Mouse (Mus musculus) right cerebral cortex, postnatal 36 days (tissue): Measurements from ENCODE around the gene Wnt3.
A peak's percentile ranks its signal among the peaks of the same experiment; 100 is the strongest.

Experiments
- DNase-seq, 2 experiments: peaks; one replicate each; pipeline ENCODE4 v3.0.0; 2022; ENCODE audit warnings: low spot score in 2 of 2, mixed read lengths in 1 of 2

Gene Wnt3

DNA sequence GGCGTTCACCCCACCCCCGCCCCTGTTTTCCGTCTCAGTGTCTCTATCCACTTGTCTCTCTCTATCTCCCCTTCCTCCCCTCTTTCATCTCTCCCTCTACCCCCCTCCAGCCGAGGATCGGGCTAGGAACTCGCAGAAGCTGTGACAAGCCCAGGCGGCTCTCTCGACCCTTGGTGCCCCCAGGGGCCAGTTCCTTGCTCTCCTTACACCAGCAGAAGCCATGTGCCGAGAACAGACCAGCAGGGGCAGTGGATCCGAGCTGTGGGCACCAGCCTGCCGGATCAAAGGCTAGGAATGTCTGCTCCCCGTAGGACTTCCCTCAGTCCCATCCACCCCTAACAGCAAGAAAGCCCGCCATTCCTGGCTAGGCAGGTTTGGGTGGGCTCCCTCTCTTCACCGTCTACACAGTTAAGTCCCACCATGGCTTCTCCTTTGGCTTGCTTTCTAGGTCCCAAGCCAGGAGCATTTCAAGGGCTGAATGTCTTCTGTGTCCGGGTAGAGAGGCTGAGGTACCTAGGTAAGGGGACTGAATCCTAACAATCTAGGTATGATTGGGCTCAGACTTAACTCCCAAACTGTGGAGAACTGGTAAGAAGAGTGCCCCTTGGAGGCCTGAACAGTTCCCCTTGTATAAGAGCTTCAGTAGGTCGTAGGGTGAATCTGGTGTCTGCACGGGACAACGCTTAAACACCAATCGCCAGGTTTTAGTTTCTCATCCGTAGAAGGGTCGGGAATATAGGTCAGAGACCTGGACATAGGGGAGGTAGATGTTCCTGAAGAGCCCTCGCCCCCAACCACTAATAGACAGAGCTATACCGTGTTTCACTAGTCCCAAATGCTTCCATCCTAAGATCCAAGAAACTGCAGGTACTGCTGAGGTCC lies 1.2 kb upstream of the Wnt3 start:
- no peak for DNase-seq

DNA sequence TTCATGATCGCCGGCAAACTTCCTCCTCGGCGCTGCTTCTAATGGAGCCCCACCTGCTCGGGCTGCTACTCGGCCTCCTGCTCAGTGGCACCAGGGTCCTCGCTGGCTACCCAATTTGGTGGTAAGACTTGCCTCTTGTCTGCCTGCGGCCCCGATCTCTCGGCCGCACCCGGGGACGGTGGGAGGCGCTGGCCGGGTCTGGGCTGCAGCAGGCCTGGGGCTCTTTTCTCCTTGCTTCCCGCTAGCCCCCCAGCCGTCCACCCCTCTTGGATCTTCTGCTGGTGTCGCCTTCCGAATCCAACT lies 229 bp downstream of the Wnt3 start:
- DNase-seq, result no peak

DNA sequence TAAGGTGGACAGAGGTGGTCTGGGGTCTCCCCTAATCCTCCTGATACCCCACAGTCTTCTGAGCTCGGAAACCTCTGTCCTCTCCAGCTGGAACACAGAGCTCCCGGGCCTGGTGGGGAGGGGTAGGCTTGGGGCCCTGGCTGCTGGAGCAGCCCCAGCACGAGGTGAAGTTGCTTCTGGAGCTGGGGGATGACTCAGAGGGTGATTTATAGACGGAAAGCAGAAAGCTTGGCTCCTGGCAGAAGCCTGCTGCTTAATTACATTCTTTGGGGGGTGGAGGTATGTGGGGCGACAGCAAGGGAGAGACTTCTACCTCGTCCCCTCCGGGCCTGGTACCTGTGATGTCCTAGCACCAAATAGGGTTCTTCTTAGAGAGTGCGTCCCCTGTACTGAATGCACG lies 6.2 kb downstream of the Wnt3 start:
- no peak for DNase-seq

DNA sequence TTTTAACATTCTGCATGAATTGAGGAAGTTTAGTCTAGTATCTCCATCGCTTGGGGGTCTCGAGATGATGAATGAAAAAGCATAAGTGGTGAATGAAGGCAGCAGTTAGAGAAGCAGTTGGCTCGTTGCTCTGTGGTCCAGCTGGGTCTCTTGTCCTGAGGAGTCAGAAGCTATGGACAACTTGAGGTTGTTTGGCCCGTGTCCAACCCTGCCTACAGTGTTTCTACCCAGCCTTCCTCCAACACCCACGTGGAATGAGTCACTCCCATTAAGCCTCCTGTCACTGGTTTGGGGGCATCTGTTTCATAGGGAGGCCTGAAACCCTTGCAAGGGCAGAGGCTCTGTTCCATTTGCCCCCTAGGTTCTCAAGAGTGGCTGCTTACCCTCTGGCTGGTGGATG lies 16.0 kb downstream of the Wnt3 start:
- no peak for DNase-seq

DNA sequence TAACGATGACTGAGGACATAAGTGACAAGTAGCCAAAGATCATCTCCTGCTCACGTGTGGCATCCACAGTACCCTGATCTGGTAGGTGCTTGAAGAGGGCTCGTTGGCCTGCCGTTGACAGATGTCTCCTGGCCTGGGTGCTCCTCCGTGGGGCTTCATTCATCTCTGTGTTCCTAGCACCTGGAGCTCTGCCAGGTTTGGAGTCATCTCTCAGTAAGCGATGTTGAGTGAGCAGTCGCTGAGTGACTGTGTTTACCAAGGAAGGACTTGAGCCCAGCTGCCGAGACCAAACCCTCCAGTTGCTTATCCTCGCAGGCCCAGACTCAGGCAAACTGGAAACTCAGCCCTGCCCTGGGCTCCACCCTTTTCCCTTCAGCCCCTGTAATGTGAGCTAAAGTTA lies 27.2 kb downstream of the Wnt3 start:
- no peak for DNase-seq

DNA sequence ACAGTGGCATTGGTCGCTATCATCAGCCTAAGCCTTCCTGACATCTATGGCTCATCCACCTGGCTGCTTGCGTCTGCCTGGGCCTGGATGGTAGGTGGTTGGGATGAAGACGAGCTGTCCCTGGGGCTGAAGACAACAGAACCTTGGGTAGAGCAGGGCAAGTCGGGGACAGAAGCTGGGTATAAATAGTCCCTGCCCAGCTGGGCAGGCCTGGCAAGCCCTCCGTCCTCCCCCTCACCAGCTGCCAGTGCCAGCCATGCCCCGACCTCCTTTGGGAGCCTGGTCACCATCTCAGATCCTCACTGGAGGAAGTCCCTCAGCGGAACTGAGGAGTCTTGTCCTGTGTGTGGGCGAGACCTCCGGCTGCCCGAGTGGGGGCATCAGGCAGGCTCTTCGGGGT lies 30.2 kb downstream of the Wnt3 start:
- no peak for DNase-seq

DNA sequence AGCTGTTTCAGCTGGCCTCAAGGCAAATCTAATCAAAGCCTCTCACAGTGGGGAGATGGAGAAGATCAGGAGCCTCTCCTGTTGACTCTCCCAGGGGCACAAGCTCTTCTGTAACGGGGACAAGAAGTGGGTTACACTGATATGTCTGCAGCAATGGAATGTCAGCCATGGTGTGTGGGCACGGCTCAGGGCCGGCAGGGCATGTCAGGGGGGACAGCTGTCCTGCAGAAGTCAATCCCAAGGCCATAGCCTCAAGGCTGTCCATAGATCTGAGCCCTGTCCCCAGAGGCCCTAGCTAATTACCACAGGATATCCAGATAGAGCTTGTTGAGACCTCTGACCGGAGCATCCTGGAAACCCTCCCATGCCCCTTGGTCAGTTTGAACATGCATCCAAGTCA lies 30.9 kb downstream of the Wnt3 start:
- no peak for DNase-seq

DNA sequence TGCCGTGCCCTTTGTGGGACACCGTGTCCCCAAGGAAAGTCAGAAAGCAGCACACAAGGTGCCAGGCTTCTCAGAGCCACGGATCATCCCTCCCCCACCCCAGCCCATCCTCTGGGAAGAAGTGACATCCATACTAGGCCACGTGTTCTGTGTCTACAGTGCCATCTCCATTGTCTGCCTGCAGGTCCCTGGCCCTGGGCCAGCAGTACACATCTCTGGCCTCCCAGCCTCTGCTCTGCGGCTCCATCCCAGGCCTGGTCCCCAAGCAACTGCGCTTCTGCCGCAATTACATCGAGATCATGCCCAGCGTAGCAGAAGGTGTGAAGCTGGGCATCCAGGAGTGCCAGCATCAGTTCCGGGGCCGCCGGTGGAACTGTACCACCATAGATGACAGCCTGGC lies 34.0 kb downstream of the Wnt3 start:
- DNase-seq, result peak in 1 of 2 experiments; percentile 31

DNA sequence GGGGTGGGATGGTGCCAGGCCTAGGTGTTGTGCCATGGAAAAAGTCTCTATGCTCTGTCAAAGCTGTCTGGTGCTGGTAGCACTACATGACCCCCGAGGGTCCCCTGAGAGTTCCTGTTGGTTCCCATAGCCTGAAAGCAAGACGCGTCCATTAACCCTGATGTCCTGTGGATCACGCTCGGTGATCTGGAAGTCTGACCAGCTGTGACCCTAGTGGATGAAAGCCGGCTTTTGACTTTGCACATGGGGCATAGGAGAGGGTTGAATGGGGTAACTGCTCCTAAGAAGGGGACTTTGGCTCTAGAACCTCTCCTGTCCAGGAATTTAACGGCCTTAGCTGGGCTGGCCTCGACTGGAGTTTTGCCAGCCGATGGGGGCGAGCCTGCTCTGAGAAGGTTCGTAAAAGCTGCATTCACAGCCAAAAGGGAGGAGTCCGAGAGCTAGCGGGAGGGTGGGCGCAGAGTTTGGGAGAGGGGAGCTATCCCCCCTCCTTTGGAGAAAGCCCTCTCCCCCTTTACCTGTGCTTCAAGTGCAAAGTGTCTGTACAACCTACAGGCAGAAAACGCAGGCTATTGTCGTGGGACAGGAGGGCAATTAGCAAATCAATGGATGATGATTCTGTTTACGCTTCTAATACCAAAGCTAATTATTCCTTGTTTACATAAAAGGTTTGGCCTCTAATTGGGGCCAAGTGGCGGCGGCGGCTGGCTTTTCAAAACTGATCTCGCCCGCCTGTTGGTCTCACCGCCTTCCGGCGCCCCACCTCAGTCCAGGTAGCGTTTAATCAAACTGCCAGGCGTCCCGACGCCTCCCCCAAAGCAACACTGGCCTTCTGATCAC lies 35.0 kb downstream of the Wnt3 start:
- no peak for DNase-seq

DNA sequence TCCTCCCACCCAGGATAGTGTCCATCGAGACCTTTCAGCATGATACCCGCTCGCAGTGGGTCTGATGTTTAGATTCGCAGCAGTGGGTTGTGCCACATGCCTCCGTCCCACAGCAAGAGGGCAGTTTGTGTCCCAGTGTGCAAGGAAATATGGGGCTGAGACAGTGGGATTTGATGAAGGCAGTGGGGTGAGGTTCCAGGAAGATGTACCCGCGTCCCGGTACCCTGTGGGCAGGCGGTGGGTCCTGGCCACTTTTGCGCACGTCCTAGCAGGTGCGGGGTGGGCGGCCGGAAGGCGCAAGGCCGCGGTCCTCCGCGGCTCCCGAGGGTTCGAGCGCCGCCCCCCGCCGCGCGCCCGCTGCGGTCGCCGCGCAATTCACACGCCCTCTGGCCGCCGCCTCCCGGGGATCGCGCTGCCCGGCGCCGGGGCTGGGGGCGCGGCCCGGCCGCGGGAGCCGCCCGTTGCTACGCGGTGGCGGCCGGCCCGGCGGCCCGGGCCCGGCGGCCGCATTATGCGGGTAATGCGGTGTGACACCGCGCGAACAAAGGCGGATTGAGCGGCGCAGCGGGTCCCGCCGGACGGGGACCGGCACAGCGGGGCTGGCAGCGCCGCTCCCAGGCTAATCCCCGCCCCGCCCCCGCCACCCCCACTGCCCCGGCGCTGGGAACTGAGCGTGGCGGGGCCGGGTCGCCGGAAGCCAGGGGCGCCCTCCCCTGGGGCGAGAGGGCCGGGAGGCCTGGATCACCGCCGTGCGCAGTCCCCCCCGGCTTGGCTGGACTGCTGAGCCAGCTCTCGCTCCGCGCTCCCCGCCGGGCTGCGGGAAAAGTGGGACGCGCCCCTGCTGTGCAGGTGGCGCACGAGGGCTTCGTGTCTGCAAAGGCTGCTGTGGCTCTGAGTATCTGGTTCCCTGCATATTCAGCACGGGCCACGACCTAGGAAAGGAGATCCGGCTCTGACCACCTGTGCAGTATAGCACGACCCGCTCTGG lies 36.0 kb downstream of the Wnt3 start:
- DNase-seq, result no peak

DNA sequence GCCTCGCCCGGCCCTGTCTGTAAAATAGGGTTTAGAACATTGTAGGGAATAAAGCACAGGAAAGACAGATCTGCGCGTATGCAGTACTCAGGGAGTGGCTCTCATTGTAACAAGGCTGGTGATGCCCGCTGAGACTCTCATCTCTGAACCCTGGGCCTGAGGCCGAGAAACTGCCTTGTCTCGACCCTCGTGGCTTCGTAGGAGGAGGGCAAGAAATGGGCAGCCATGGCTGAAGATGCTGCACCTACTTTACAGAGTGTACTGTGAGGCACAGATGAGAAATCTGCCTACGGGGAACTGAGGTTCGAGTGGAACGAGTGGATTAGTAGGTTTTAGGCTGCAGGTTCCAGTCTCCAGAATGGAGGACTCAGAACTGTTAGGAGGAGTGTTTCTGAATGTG lies 36.7 kb downstream of the Wnt3 start:
- DNase-seq, result no peak

DNA sequence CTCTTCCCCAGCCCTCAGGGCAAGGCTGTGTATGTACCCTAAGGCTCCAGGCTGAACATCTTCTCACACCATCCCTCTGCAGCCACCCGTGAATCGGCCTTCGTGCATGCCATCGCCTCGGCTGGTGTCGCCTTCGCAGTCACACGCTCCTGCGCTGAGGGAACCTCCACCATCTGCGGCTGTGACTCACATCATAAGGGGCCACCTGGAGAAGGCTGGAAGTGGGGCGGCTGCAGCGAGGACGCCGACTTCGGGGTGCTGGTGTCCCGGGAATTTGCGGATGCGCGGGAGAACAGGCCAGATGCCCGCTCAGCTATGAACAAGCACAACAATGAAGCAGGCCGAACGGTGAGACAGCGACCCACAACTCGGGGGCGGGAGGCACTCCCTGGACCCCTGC lies 37.3 kb downstream of the Wnt3 start:
- peak; percentile 55 to 56 for DNase-seq

DNA sequence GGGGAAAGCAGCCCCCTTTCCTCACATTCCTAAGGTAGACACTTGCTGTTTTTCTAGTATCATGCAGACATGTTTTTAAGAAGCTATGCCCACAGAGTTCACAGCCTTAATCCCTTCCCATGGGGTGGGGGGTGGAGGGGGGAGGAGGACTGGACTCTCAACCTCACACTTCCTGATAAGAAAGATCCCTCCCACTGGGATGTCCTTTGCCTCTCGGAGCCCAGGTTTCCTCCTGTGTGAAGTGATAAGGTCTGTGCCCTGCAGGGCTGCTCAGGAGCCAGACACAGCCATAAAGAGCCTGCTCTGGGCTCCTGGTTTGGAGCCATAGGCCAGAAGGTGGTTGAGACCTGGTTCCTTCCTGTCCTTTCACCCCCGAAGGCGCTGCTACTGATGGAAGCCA lies 40.9 kb downstream of the Wnt3 start:
- DNase-seq, result no peak

DNA sequence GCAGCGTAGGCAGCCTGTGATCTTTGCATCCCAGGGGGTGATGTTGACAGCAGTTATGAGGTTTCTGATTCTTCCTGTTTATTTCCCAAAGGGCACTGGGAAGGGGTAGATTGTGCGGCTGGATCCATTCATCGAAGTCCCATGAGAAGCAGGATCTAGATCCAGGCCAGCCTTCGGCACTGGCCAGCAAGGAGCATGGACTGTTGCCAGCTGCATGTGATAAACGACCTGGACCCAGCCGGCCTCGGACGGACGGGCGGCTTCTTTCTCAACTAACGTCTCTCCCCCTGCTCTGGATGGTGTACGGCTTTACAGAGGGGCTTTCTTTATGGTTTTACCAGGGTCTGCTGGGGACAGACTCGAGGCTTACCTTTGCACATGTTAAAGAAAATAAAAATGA lies 42.0 kb downstream of the Wnt3 start:
- DNase-seq, result no peak

DNA sequence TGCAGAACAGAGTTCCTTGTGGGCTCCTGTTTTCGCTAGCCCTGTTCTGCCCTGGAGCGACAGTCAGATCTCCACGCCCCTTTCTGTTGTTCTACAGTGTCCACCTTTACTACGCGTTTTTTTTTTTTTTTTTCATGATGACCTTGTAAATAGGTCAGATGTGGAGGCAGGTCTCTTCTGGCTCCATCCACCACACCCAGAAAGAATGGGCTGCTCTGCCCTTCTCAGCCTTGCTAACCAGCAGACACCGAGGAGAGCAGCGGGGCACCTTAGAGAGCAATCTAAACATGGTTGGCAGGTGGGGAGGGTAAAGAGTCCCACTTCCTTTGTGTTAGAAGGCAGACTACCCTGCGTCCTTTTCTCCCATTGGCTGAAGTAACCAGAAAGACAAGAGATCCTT lies 42.8 kb downstream of the Wnt3 start:
- DNase-seq, result no peak

DNA sequence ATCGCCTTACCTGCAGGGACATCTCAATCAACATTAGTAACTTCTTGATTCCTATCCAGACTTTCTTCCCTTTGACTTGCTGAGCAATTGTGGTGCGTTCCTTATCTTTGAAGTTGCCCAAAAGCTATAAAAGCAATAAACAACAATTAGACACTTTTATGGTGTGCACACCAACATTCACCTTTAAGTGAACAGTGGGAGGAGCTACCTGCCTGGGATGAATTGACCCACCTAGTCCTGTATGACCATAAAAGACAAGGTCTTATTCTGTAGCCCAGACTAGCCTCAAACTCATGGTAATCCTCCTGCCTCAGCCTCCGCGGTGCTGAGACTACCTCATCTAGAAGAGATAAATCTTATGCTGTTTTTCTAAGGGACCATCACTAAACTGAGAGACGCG lies 53.3 kb downstream of the Wnt3 start:
- no peak for DNase-seq

DNA sequence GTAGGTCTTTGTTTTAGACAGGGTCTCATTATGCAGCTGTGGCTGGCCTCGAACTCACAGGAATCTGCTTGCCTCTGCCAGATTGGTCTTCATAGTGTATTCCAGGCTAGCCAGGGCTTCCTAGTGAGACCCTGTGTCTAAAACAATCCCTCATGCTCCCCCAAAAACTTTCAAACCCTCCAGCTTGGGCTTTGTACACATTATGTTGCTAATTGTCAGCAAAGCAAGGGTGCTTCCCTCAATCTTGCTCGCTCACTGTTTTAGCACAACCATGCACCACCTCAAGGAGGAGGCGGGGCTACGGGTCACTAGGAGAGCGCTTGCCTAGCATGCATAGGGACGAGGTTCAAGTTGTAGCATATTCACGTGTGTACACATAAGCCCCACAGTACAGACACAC lies 54.9 kb downstream of the Wnt3 start:
- no peak for DNase-seq

DNA sequence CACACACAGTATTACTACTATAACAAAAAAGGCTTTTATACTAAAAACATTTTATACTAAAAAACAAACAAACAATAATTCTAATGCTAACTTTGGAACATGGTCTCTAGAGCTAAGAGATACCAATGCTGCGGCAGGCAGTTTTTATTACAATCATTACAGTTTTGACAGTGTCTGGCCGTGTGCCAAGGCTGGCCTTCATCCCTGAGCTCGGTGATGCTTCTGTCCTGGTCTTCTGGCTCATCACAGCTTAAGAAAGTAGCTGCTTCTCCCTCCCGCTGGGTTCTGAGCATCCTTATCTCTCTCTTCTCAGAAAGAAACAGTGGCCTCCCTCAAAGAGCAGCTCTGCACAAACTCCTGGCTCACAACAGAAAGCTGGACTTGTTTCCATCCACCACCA lies 56.0 kb downstream of the Wnt3 start:
- no peak for DNase-seq

DNA sequence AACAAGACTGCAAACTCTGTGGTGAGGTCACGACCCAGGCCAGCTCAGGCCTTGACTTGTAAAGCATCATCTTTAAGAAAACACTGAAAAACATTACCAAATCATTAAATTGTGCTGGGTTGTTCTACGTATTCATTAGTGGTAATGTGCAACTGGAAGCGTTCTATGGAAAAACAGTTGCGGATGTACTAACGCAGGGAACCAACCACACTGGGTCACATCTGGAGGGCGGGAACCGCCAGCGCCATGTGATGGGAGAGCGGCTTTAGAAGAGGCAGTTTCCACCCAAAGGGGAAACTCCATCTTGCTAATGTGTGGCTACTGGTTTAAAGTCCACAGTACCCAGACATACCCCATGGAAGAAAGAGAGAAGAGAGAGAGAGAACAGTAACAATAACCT lies 56.5 kb downstream of the Wnt3 start:
- DNase-seq, result no peak

DNA sequence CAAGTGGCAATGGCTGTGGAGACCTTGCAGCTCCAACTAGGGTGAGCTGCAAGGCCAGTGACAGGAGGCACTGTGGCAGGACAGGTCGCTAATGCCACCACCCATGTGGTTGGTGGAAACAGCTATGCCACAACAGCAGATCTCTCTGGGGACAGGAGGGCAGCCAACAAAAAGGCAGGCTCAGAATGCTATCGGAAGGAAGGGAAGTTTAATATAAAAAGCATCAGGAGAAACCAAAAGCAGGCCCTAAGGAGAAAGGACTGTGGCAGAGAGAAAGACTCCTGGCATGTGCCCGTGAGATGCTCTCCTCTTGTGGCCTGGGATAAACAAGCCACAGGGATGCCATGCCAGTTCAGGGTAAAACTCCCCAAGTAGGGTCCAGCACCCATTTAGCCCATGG lies 57.8 kb downstream of the Wnt3 start:
- no peak for DNase-seq

DNA sequence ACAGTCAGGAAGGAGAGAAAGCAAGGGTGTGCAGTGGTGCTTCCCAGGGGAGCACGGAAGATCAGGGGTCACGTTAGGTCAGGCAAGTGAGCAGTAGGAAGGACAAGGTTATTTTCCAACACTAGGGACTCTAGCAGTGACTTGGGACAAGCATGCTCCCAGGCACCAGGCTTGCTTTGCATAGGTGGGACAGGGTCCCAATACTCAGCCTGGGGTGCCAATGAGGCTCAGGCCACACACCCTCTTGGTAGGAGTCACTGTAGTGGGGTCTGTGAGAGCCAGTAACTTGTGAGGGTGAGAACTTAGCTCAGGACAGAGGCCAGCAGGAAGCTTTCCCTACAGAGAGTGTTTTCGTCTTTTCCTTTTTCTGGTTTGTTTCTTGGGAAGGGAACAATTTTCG lies 58.4 kb downstream of the Wnt3 start:
- no peak for DNase-seq

DNA sequence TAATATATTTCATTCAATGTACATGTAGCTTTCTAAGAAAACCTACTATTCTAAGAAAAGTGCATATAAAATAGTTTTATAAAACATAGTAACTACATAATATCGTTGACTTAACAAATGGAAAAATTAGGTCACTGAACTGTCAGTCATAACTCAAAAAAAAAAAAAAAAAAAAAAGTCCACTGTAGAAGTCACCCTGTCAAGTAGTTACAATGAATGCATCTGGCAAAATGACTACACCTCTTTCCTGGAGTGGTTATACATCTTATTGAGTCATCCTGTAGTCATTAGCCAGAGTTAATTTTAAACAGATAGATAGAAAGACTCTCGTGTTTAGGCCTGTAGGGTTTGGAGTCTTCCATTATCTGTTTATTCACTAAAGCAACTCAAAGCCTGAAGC lies 65.0 kb downstream of the Wnt3 start:
- no peak for DNase-seq
